Mouse (Mus musculus) brown adipose tissue, adult 24 weeks (tissue): ENCODE data around the gene Gm20662. TPM values are rescaled to one million over a fixed set of nuclear protein-coding genes. Genes with fewer than 3 reads are reported as not detected.

Experiments used
- H3K27ac ChIP-seq: fragments of 200-500 bp; replicated peaks from 2 replicates; pipeline ENCODE4 v1.5.1; 2012; ENCODE audit warnings: low read depth, mild to moderate bottlenecking, low read length
- H3K4me1 ChIP-seq: fragments of 200-500 bp; 2 replicates; pipeline ENCODE4 v1.6.1; 2012; ENCODE audit warnings: low read length, mixed read lengths; ENCODE audit not compliant: control insufficient read depth, insufficient read depth, insufficient read length
- H3K4me3 ChIP-seq: fragments of 200-500 bp; 2 replicates; pipeline ENCODE4 v1.5.1; 2012; ENCODE audit warnings: low read depth, mild to moderate bottlenecking, low read length, moderate library complexity; ENCODE audit not compliant: insufficient read depth
- polyA plus RNA-seq: library from polyadenylated mRNA; stranded (reverse); fragments of >200 nt; gene quantifications from 2 replicates; pipeline ENCODE4 v1.2.4, GENCODE M21; 2012; ENCODE audit not compliant: missing spikeins, insufficient read depth, insufficient read length

Gene Gm20662
- polyA plus RNA-seq, 1 experiment = not detected

GRCm38 (mm10) chr9:108067900-108068299 lies 71.8 kb downstream of the Gm20662 start:
- H3K27ac ChIP-seq = no peak overlapping the region
- no peak overlapping the region for H3K4me3 ChIP-seq
- no peaks in the 10 kb centered on the region for H3K4me1 ChIP-seq

GRCm38 (mm10) chr9:108069007-108069406 lies 72.9 kb downstream of the Gm20662 start:
- no peaks in the 10 kb centered on the region for H3K4me1 ChIP-seq
- H3K27ac ChIP-seq = no peak overlapping the region
- H3K4me3 ChIP-seq = no peak overlapping the region

GRCm38 (mm10) chr9:108069529-108069928 lies 73.4 kb downstream of the Gm20662 start:
- no peaks in the 10 kb centered on the region for H3K4me1 ChIP-seq
- no peak overlapping the region for H3K4me3 ChIP-seq
- H3K27ac ChIP-seq = no peak overlapping the region

GRCm38 (mm10) chr9:108071801-108072200 lies 75.7 kb downstream of the Gm20662 start:
- Histone ChIP-seq H3K4me3 (no peak overlapping the region), H3K4me1 (no peaks in the 10 kb centered on the region), H3K27ac (no peak overlapping the region)

- H3K4me1 ChIP-seq = no peaks in the 10 kb centered on the region
- H3K4me3 ChIP-seq = no peak overlapping the region
- no peak overlapping the region for H3K27ac ChIP-seq
Measured at GRCm38 (mm10) chr9:108072481-108072924, 76.4 kb downstream of the Gm20662 start.

- Histone ChIP-seq H3K27ac (no peak overlapping the region), H3K4me3 (no peak overlapping the region), H3K4me1 (peaks cover 3% of the 10 kb centered on the region; the same call in 1 of the 2 replicates)
Measured at GRCm38 (mm10) chr9:108073141-108073930, 77.2 kb downstream of the Gm20662 start.

- H3K4me1 ChIP-seq = peaks cover 5% of the 10 kb centered on the region; the same call in 1 of the 2 replicates
- H3K27ac ChIP-seq = no peak within 1 kb of the TSS
- H3K4me3 ChIP-seq = peak within 1 kb of the TSS; percentile 93
Measured at GRCm38 (mm10) chr9:108080168-108080567, 84.0 kb downstream of the Gm20662 start, which contains the start of gene Mst1. Gene Mst1, plus strand, starts transcription at chr9:108080436.

- Histone ChIP-seq H3K27ac (no peak overlapping the region), H3K4me1 (peaks cover 5% of the 10 kb centered on the region; the same call in 1 of the 2 replicates), H3K4me3 (no peak overlapping the region)
Measured at GRCm38 (mm10) chr9:108082549-108082948, 86.4 kb downstream of the Gm20662 start.

GRCm38 (mm10) chr9:108082988-108083431 lies 86.9 kb downstream of the Gm20662 start, which contains the start of gene Rnf123:
Gene Rnf123, minus strand, starts transcription at chr9:108083346.
- no peak within 1 kb of the TSS for H3K27ac ChIP-seq
- H3K4me3 ChIP-seq = no peak within 1 kb of the TSS
- H3K4me1 ChIP-seq = peaks cover 5% of the 10 kb centered on the region; the same call in 1 of the 2 replicates

- Histone ChIP-seq H3K4me3 (no peak overlapping the region), H3K27ac (no peak overlapping the region), H3K4me1 (no peaks in the 10 kb centered on the region)
Measured at GRCm38 (mm10) chr9:108083561-108083960, 87.4 kb downstream of the Gm20662 start.

- no peak overlapping the region for H3K4me3 ChIP-seq
- no peak overlapping the region for H3K27ac ChIP-seq
- no peaks in the 10 kb centered on the region for H3K4me1 ChIP-seq
Measured at GRCm38 (mm10) chr9:108085261-108085660, 89.1 kb downstream of the Gm20662 start.

- H3K27ac ChIP-seq = no peak overlapping the region
- H3K4me1 ChIP-seq = no peaks in the 10 kb centered on the region; the same call in 1 of the 2 replicates
- no peak overlapping the region for H3K4me3 ChIP-seq
Measured at GRCm38 (mm10) chr9:108090611-108091120, 94.5 kb downstream of the Gm20662 start.

GRCm38 (mm10) chr9:108093586-108093985 lies 97.4 kb downstream of the Gm20662 start:
- Histone ChIP-seq H3K4me1 (no peaks in the 10 kb centered on the region; the same call in 1 of the 2 replicates), H3K27ac (no peak overlapping the region), H3K4me3 (peak overlapping the region; percentile 80)

- H3K27ac ChIP-seq = peak within 1 kb of the TSS; percentile 58; the same call in 1 of the 2 replicates
- H3K4me1 ChIP-seq = no peaks in the 10 kb centered on the region; the same call in 1 of the 2 replicates
- peak within 1 kb of the TSS; percentile 80 for H3K4me3 ChIP-seq
Measured at GRCm38 (mm10) chr9:108094184-108094941, 98.2 kb downstream of the Gm20662 start, which contains the start of gene Apeh. Gene Apeh, minus strand, starts transcription at chr9:108094606.
